Comparison of ENCODE assay signal across 18 mouse cellular contexts in the genomic region with DNA sequence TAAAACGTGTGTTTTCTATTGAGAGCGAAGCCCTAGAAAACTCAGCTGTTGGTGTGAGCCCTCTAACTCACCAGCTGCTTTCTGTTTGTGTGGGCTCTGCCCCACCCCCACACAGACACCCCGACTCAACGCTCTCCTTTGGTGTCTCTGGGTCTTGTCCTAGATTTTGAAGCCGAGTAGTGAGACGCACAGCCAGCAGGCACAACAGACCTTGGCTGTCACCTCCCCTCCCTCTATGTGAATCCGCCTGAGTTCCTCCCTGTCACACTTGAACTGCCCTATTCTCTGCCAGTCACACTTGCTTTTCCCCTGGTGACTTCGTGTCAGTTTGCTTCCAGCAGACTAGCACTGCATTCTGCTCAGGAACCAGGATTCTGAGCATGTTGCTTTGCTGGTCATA. TPM values are rescaled to one million over a fixed set of nuclear protein-coding genes. Genes with fewer than 3 reads are reported as not detected.
DNase-seq lines count a peak whose midpoint lies in the region; ATAC-seq and TF ChIP-seq lines count a peak whose summit lies in the region.
"Had no signal": no experiment of that assay in that cellular context is flagged by ENCODE, and none has a peak within 500 bp of the region (broad histone marks: within the 10 kb centered on the region; RNA-seq: fewer than 3 reads in every experiment).

No protein-coding gene starts in this region.

- no peak for TF ChIP-seq POLR2A in lung, adult 2 months (IDR thresholded peaks at IDR 0.05; ENCODE audit: borderline replicate concordance, extremely low read depth, low read depth, low read length)

- TF ChIP-seq CTCF in lung, adult 2 months (IDR thresholded peaks at IDR 0.05; ENCODE audit: insufficient read depth, low read length), result no peak

- H3K4me1 ChIP-seq in lung, adult 2 months (ENCODE audit: control insufficient read depth, insufficient read depth, low read length), result peaks cover 54% of the 10 kb centered on the region
- peaks cover 91% of the 10 kb centered on the region for H3K4me1 ChIP-seq in liver, embryonic 15.5 days (replicated peaks)
- H3K4me1 ChIP-seq in forebrain, embryonic 14.5 days (ENCODE audit: control insufficient read depth, insufficient read depth, low read length), result peaks cover 7% of the 10 kb centered on the region

- no peak overlapping the region; the same call in 1 of the 2 replicates for H3K27ac ChIP-seq in liver, embryonic 15.5 days (replicated peaks)
- no peak overlapping the region for H3K27ac ChIP-seq in forebrain, embryonic 14.5 days (ENCODE audit: low read depth, low read length)
- H3K27ac ChIP-seq: embryonic facial prominence, embryonic 10.5 days; hindbrain, embryonic 15.5 days; lung, embryonic 15.5 days had no signal

- no peak for ATAC-seq in liver, embryonic 15.5 days (ENCODE audit: insufficient read depth)
- no peak for ATAC-seq in forebrain, embryonic 14.5 days
- ATAC-seq: midbrain, embryonic 16.5 days had no signal

- H3K27me3 ChIP-seq in liver, embryonic 15.5 days, result peaks cover 22% of the 10 kb centered on the region
- 0 out of 2 replicates have a peak, but pooled peaks cover 10% of the 10 kb centered on the region for H3K27me3 ChIP-seq in forebrain, embryonic 14.5 days (replicated peaks; ENCODE audit: control insufficient read depth, insufficient read depth, low read length)
- H3K27me3 ChIP-seq: hindbrain, embryonic 15.5 days; lung, embryonic 15.5 days had no signal

- no peaks in the 10 kb centered on the region for H3K9me3 ChIP-seq in liver, embryonic 15.5 days (replicated peaks)
- H3K9me3 ChIP-seq in forebrain, embryonic 14.5 days (replicated peaks; ENCODE audit: control insufficient read depth, low read length), result no peaks in the 10 kb centered on the region
- H3K9me3 ChIP-seq: embryonic facial prominence, embryonic 10.5 days; hindbrain, embryonic 15.5 days; lung, embryonic 15.5 days had no signal

- 31% methylated on average over 8 of the region's 8 CpGs for WGBS in lung, adult 2 months
- 45% methylated on average over 8 of the region's 8 CpGs for WGBS in liver, embryonic 15.5 days (ENCODE audit: insufficient replicate concordance)
- WGBS in forebrain, embryonic 14.5 days, result 72% methylated on average over 8 of the region's 8 CpGs

- H3K36me3 ChIP-seq in liver, embryonic 15.5 days (replicated peaks), result no peaks in the 10 kb centered on the region
- no peaks in the 10 kb centered on the region for H3K36me3 ChIP-seq in forebrain, embryonic 14.5 days (ENCODE audit: control insufficient read depth, insufficient read depth, low read length)
- H3K36me3 ChIP-seq: embryonic facial prominence, embryonic 10.5 days; hindbrain, embryonic 15.5 days; lung, embryonic 15.5 days had no signal

- peak overlapping the region; percentile 13; the same call in 1 of the 2 replicates for H3K4me2 ChIP-seq in liver, embryonic 15.5 days
- H3K4me2 ChIP-seq in forebrain, embryonic 14.5 days (ENCODE audit: low read length), result no peak overlapping the region
- H3K4me2 ChIP-seq: hindbrain, embryonic 15.5 days; lung, embryonic 15.5 days had no signal

- DNase-seq in adrenal gland, adult 8-10 months, result peak; percentile 29
- no peak for DNase-seq in adrenal gland, postnatal 25 days
- no peak for DNase-seq in lung, adult 2 months
- DNase-seq in lung, postnatal 25 days (ENCODE audit: low spot score), result no peak
- peak; percentile 82 to 92 for DNase-seq in thymus, postnatal 10 days (ENCODE audit: low spot score in 2 of 2)
- no peak for DNase-seq in forebrain, embryonic 14.5 days (ENCODE audit: low spot score)
- DNase-seq in ovary, adult 18-20 months (ENCODE audit: low spot score), result no peak
- DNase-seq: cerebellum, adult 9-11 months; left cerebral cortex, postnatal 4 days; right cerebral cortex, postnatal 14 days had no signal

- H3K4me3 ChIP-seq in lung, adult 2 months (replicated peaks; ENCODE audit: extremely low read depth, low read depth, low read length), result peak overlapping the region; percentile 7
- no peak overlapping the region for H3K4me3 ChIP-seq in liver, embryonic 15.5 days (replicated peaks)
- H3K4me3 ChIP-seq in forebrain, embryonic 14.5 days (ENCODE audit: low read depth, low read length), result no peak overlapping the region
- H3K4me3 ChIP-seq: embryonic facial prominence, embryonic 10.5 days; hindbrain, embryonic 15.5 days; lung, embryonic 15.5 days had no signal

- H3K9ac ChIP-seq in liver, embryonic 15.5 days, result no peak overlapping the region
- no peak overlapping the region for H3K9ac ChIP-seq in forebrain, embryonic 14.5 days (ENCODE audit: low read length)
- H3K9ac ChIP-seq: hindbrain, embryonic 15.5 days; lung, embryonic 15.5 days had no signal

RNA-seq across cellular contexts. Expression of gene Il4ra, which starts 4.9 kb away (rescaled TPM):
- total RNA-seq in adrenal gland, adult 8-10 months (2022), result 100 to 1,000 TPM in 2 of 4 experiments, 10 to 100 TPM in 2; 33.7 to 203 (median 102) TPM
- 100 and 101 TPM in 2 replicates for total RNA-seq in adrenal gland, postnatal 25 days (2021)
- polyA plus RNA-seq in lung, adult 2 months (2012; rRNA removed), result 75.3 and 85.2 TPM in 2 replicates
- polyA plus RNA-seq in liver, embryonic 15.5 days (2015; fragmentation: Nextera tagmentation; extraction: Ambion mirVana), result 4.6 and 6.4 TPM in 2 replicates
- 1.1 and 2.5 TPM in 2 replicates for polyA plus RNA-seq in forebrain, embryonic 14.5 days (2014; fragmentation: Nextera tagmentation; extraction: Ambion mirVana)

RNA-seq across cellular contexts. Expression of gene Il21r, which starts 46.4 kb away (rescaled TPM):
- total RNA-seq in adrenal gland, adult 8-10 months (2022), result 1 to 10 TPM in 2 of 4 experiments, under 1 TPM in 2; 0.70 to 1.6 (median 0.96) TPM
- total RNA-seq in adrenal gland, postnatal 25 days (2021), result 0.43 TPM in 1 of 2 replicates, not detected in the other
- 7.6 and 8.8 TPM in 2 replicates for polyA plus RNA-seq in lung, adult 2 months (2012; rRNA removed)
- 0.71 and 1.0 TPM in 2 replicates for polyA plus RNA-seq in liver, embryonic 15.5 days (2015; fragmentation: Nextera tagmentation; extraction: Ambion mirVana)
- polyA plus RNA-seq in forebrain, embryonic 14.5 days (2014; fragmentation: Nextera tagmentation; extraction: Ambion mirVana), result 0.17 and 0.22 TPM in 2 replicates
- total RNA-seq: gastrocnemius, adult 8-10 months had no signal
- polyA plus RNA-seq: heart, embryonic 14.5 days; neural tube, embryonic 14.5 days had no signal

Comparison
In these comparisons a context has a peak if more than half of its experiments do, and no peak if none do; other contexts are left out.
1. DNase-seq: peak in adrenal gland, adult 8-10 months (single experiment) and thymus, postnatal 10 days (2 of 2); none in adrenal gland, postnatal 25 days (single experiment), lung, adult 2 months (single experiment), lung, postnatal 25 days (single experiment), forebrain, embryonic 14.5 days (single experiment) and ovary, adult 18-20 months (single experiment).
2. RNA of gene Il4ra, which starts 4.9 kb away (polyA plus RNA-seq): 75.3 to 85.2 TPM in lung, adult 2 months; 4.6 to 6.4 TPM in liver, embryonic 15.5 days and 1.1 to 2.5 TPM in forebrain, embryonic 14.5 days; every median in the first group is over 10 times any median in the second.